Mouse (Mus musculus) olfactory bulb, adult 2 months (tissue): Measurements from ENCODE around the gene Cdca4. TPM values are rescaled to one million over a fixed set of nuclear protein-coding genes. Genes with fewer than 3 reads are reported as not detected.

Experiments
- H3K27ac ChIP-seq: fragments of 200-500 bp; 2 replicates; pipeline ENCODE4 v1.5.1; 2012; ENCODE audit warnings: low read depth, low read length; ENCODE audit not compliant: insufficient read depth
- H3K4me1 ChIP-seq: fragments of 200-500 bp; 2 replicates; pipeline ENCODE4 v1.6.1; 2012; ENCODE audit warnings: low read length; ENCODE audit not compliant: control insufficient read depth, insufficient read depth
- H3K4me3 ChIP-seq: fragments of 200-500 bp; 2 replicates; pipeline ENCODE4 v1.5.1; 2012; ENCODE audit warnings: mild to moderate bottlenecking, low read depth, low read length, moderate library complexity; ENCODE audit not compliant: insufficient read depth
- CTCF ChIP-seq: fragments of 200-500 bp; IDR thresholded peaks from 2 replicates; pipeline ENCODE4 v1.5.1; 2012; ENCODE audit warnings: low read depth, mild to moderate bottlenecking, low read length, moderate library complexity; ENCODE audit not compliant: insufficient read depth
- POLR2A ChIP-seq: fragments of 200-500 bp; IDR thresholded peaks from 2 replicates; pipeline ENCODE4 v1.6.1; 2012; ENCODE audit warnings: mild to moderate bottlenecking, low read depth, low read length, moderate library complexity; ENCODE audit not compliant: insufficient read depth
- WGBS: fragments of 180-500 bp; shearing (Covaris S2); methylation state at CpG from one replicate; pipeline ENCODE4 v1.1.7; 2018; 5-methylcytosine and 5-hydroxymethylcytosine counted together
- polyA plus RNA-seq: library from polyadenylated mRNA; stranded (reverse); fragments of >200 nt; gene quantifications from 2 replicates; pipeline ENCODE4 v1.2.4, GENCODE M21; 2012; ENCODE audit warnings: low replicate concordance; ENCODE audit not compliant: missing spikeins, insufficient read depth, insufficient read length

The Cdca4 gene
- polyA plus RNA-seq, result not detected in 2 replicates

- TF ChIP-seq POLR2A (peak; percentile 73), CTCF (no peak)
- Histone ChIP-seq H3K4me3 (peak within 1 kb of the TSS; percentile 90), H3K27ac (peak within 1 kb of the TSS; percentile 53), H3K4me1 (peaks cover 6% of the 10 kb centered on the region)
- WGBS, result under 1% methylated on average over 69 of the region's 72 CpGs
These were observed at the start of gene Cdca4 for GRCm38 (mm10) chr12:112829244-112829864. Gene Cdca4 (minus strand): TSS chr12:112829423.

- WGBS, result 2% methylated on average over 37 of the region's 37 CpGs
- Histone ChIP-seq H3K27ac (no peak overlapping the region), H3K4me1 (peaks cover 45% of the 10 kb centered on the region), H3K4me3 (no peak overlapping the region)
- TF ChIP-seq CTCF (no peak), POLR2A (no peak)
These were observed 48.4 kb upstream of the Cdca4 start for GRCm38 (mm10) chr12:112877607-112878020.

GRCm38 (mm10) chr12:112877073-112877576 lies 47.9 kb upstream of the Cdca4 start:
- 15% methylated on average over 17 of the region's 17 CpGs for WGBS
- TF ChIP-seq CTCF, result no peak
- TF ChIP-seq POLR2A, result no peak
- Histone ChIP-seq H3K27ac (no peak overlapping the region), H3K4me1 (peaks cover 45% of the 10 kb centered on the region), H3K4me3 (no peak overlapping the region)

- peaks cover 45% of the 10 kb centered on the region for H3K4me1 ChIP-seq
- H3K27ac ChIP-seq, result no peak overlapping the region
- H3K4me3 ChIP-seq, result no peak overlapping the region
- TF ChIP-seq POLR2A (no peak), CTCF (no peak)
- WGBS, result 10% methylated on average over 28 of the region's 28 CpGs
These were observed 47.3 kb upstream of the Cdca4 start for GRCm38 (mm10) chr12:112876332-112877072.

GRCm38 (mm10) chr12:112875225-112876013 lies 46.2 kb upstream of the Cdca4 start:
- H3K4me3 ChIP-seq, result no peak overlapping the region
- peak; percentile 89 for TF ChIP-seq CTCF
- no peak for TF ChIP-seq POLR2A
- no peak overlapping the region for H3K27ac ChIP-seq
- peaks cover 38% of the 10 kb centered on the region for H3K4me1 ChIP-seq
- WGBS, result 26% methylated on average over 16 of the region's 16 CpGs

GRCm38 (mm10) chr12:112874199-112874598 lies 45.0 kb upstream of the Cdca4 start:
- TF ChIP-seq CTCF, result no peak
- no peak for TF ChIP-seq POLR2A
- WGBS, result 34% methylated on average over 22 of the region's 22 CpGs
- peaks cover 30% of the 10 kb centered on the region for H3K4me1 ChIP-seq
- H3K4me3 ChIP-seq, result no peak overlapping the region
- no peak overlapping the region for H3K27ac ChIP-seq

- no peak overlapping the region for H3K4me3 ChIP-seq
- WGBS, result 21% methylated on average over 18 of the region's 18 CpGs
These were observed 44.4 kb upstream of the Cdca4 start for GRCm38 (mm10) chr12:112873452-112874190.

GRCm38 (mm10) chr12:112872991-112873390 lies 43.8 kb upstream of the Cdca4 start:
- TF ChIP-seq POLR2A, result no peak
- H3K4me3 ChIP-seq, result no peak overlapping the region
- no peak overlapping the region for H3K27ac ChIP-seq
- H3K4me1 ChIP-seq, result peaks cover 30% of the 10 kb centered on the region
- 92% methylated on average over 10 of the region's 10 CpGs for WGBS

More at GRCm38 (mm10) chr12:112873452-112874190, 44.4 kb upstream of the Cdca4 start:
- H3K27ac ChIP-seq, result no peak overlapping the region
- peak; percentile 66 for TF ChIP-seq CTCF
- no peak for TF ChIP-seq POLR2A
- H3K4me1 ChIP-seq, result peaks cover 30% of the 10 kb centered on the region
